11 mouse cellular contexts compared by ENCODE assay signal in genomic region chr8:113721459-113721858, GRCm38 (mm10).
A peak's percentile ranks its signal among the peaks of the same experiment; 100 is the strongest.
DNase-seq lines count a peak whose midpoint lies in the region; ATAC-seq lines count a peak whose summit lies in the region.
"Had no signal": no experiment of that assay in that cellular context is flagged by ENCODE, and none has a peak within 500 bp of the region (broad histone marks: within the 10 kb centered on the region; RNA-seq: fewer than 3 reads in every experiment).

No protein-coding gene starts in this region.

- peaks cover 8% of the 10 kb centered on the region for H3K4me1 ChIP-seq in kidney, embryonic 16.5 days (ENCODE audit: insufficient read depth, low read length)
- H3K4me1 ChIP-seq in limb, embryonic 13.5 days: peaks cover 41% of the 10 kb centered on the region
- H3K4me1 ChIP-seq: liver, embryonic 12.5 days had no signal

- no peak overlapping the region for H3K4me2 ChIP-seq in kidney, embryonic 16.5 days (replicated peaks; ENCODE audit: low read depth, low read length)
- peak overlapping the region; percentile 3; the same call in 1 of the 2 replicates for H3K4me2 ChIP-seq in limb, embryonic 13.5 days (replicated peaks)
- H3K4me2 ChIP-seq: liver, embryonic 12.5 days had no signal

- 37% methylated on average over 13 of the region's 13 CpGs for WGBS in kidney, embryonic 16.5 days
- WGBS in limb, embryonic 13.5 days: 18% methylated on average over 13 of the region's 13 CpGs

- no peak for ATAC-seq in kidney, embryonic 16.5 days (ENCODE audit: low FRiP score, low TSS enrichment)
- peak; percentile 78 for ATAC-seq in limb, embryonic 13.5 days (ENCODE audit: low FRiP score, low read depth)
- ATAC-seq: liver, embryonic 12.5 days had no signal

- no peaks in the 10 kb centered on the region for H3K36me3 ChIP-seq in kidney, embryonic 16.5 days (ENCODE audit: insufficient read depth, low read length)
- no peaks in the 10 kb centered on the region for H3K36me3 ChIP-seq in limb, embryonic 13.5 days
- H3K36me3 ChIP-seq: liver, embryonic 12.5 days had no signal

- H3K4me3 ChIP-seq in kidney, embryonic 16.5 days (ENCODE audit: low read length): no peak overlapping the region
- H3K4me3 ChIP-seq in limb, embryonic 13.5 days: no peak overlapping the region
- H3K4me3 ChIP-seq: liver, embryonic 12.5 days had no signal

- peak; percentile 23 for DNase-seq in kidney, adult 9 months
- DNase-seq in adrenal gland, adult 8-10 months: peak; percentile 16
- DNase-seq in forelimb bud, embryonic 11.5 days (ENCODE audit: low read depth, low spot score): peak; percentile 79
- no peak for DNase-seq in lung, postnatal 25 days (ENCODE audit: low spot score)
- DNase-seq in thymus, postnatal 36 days: no peak
- DNase-seq: cerebellum, adult 11-12 months; gastrocnemius, postnatal 14 days; thymus, adult 18-20 months had no signal

- no peak overlapping the region for H3K27ac ChIP-seq in kidney, embryonic 16.5 days (ENCODE audit: low read length)
- no peak overlapping the region for H3K27ac ChIP-seq in limb, embryonic 13.5 days
- H3K27ac ChIP-seq: liver, embryonic 12.5 days had no signal

- no peaks in the 10 kb centered on the region for H3K27me3 ChIP-seq in kidney, embryonic 16.5 days (ENCODE audit: insufficient read depth, low read length)
- peaks cover 89% of the 10 kb centered on the region for H3K27me3 ChIP-seq in limb, embryonic 13.5 days
- H3K27me3 ChIP-seq: liver, embryonic 12.5 days had no signal

- H3K9me3 ChIP-seq in kidney, embryonic 16.5 days (ENCODE audit: low read length): no peaks in the 10 kb centered on the region
- H3K9me3 ChIP-seq in limb, embryonic 13.5 days: no peaks in the 10 kb centered on the region

- H3K9ac ChIP-seq in kidney, embryonic 16.5 days (replicated peaks; ENCODE audit: low read length): no peak overlapping the region
- no peak overlapping the region for H3K9ac ChIP-seq in limb, embryonic 13.5 days
- H3K9ac ChIP-seq: liver, embryonic 12.5 days had no signal

Comparison
In these comparisons a context has a peak if more than half of its experiments do, and no peak if none do; other contexts are left out.
1. DNase-seq: peak in kidney, adult 9 months (single experiment), adrenal gland, adult 8-10 months (single experiment) and forelimb bud, embryonic 11.5 days (single experiment); none in lung, postnatal 25 days (single experiment) and thymus, postnatal 36 days (0 of 2).